Mouse (Mus musculus) liver, embryonic 14.5 days (tissue): Measurements from ENCODE around the gene Ankrd37. TPM values are rescaled to one million over a fixed set of nuclear protein-coding genes. Genes with fewer than 3 reads are reported as not detected.

Experiments used
- ATAC-seq: fragments of 200-750 bp; cut with Nextera tagmentation; 2 replicates; pipeline ENCODE4 v1.8.0; 2017; ENCODE audit warnings: moderate number of reproducible peaks, mild to moderate bottlenecking, moderate library complexity; ENCODE audit not compliant: insufficient read depth
- DNase-seq, 3 experiments: peaks; one replicate each; pipeline ENCODE4 v3.0.0-alpha.2; 2012 to 2013; ENCODE audit warnings: low read depth in 3 of 3, low spot score in 3 of 3
- H3K27ac ChIP-seq: fragments of 300-500 bp; sonication (generic); 2 replicates; pipeline ENCODE4 v1.5.1; 2014; ENCODE audit warnings: moderate library complexity, mild to moderate bottlenecking, control low read depth, inconsistent platforms
- H3K27me3 ChIP-seq: fragments of 300-500 bp; sonication (generic); 2 replicates; pipeline ENCODE4 v1.6.1; 2014; ENCODE audit warnings: mild to moderate bottlenecking, low read length, moderate library complexity; ENCODE audit not compliant: control insufficient read depth, insufficient read depth
- H3K36me3 ChIP-seq: fragments of 300-500 bp; sonication (generic); replicated peaks from 2 replicates; pipeline ENCODE4 v1.6.1; 2014; ENCODE audit warnings: low read depth; ENCODE audit not compliant: control insufficient read depth, insufficient read depth
- H3K4me1 ChIP-seq, 2 experiments: fragments of 200-500 bp in 1 of 2; fragments of 300-500 bp in 1 of 2; sonication (generic) in 1 of 2; replicated peaks; 2 replicates each; pipeline ENCODE4 v1.6.1; 2012 to 2014; ENCODE audit warnings: antibody characterized with exemption in 1 of 2, inconsistent platforms in 1 of 2, low read length in 1 of 2; ENCODE audit not compliant: control insufficient read depth in 2 of 2, insufficient read depth in 2 of 2
- H3K4me2 ChIP-seq: fragments of 300-500 bp; sonication (generic); 2 replicates; pipeline ENCODE4 v1.6.1; 2014; ENCODE audit warnings: low read depth, mild to moderate bottlenecking, control low read depth, moderate library complexity
- H3K4me3 ChIP-seq, 2 experiments: fragments of 200-500 bp in 1 of 2; fragments of 300-500 bp in 1 of 2; sonication (generic) in 1 of 2; 2 replicates each; pipeline ENCODE4 v1.5.1; 2012 to 2014; ENCODE audit warnings: low read depth in 2 of 2, low read length in 2 of 2, mild to moderate bottlenecking in 2 of 2, control low read depth in 1 of 2, inconsistent platforms in 1 of 2, moderate library complexity in 1 of 2; ENCODE audit not compliant: insufficient read depth in 1 of 2
- H3K9ac ChIP-seq: fragments of 300-500 bp; sonication (generic); replicated peaks from 2 replicates; pipeline ENCODE4 v1.6.1; 2014; ENCODE audit warnings: mild to moderate bottlenecking, control low read depth, moderate library complexity
- H3K9me3 ChIP-seq: fragments of 300-500 bp; sonication (generic); 2 replicates; pipeline ENCODE4 v1.6.1; 2016; ENCODE audit warnings: low read length, mixed read lengths; ENCODE audit not compliant: control insufficient read depth
- CTCF ChIP-seq: IDR thresholded peaks from 2 replicates; pipeline ENCODE4 v1.5.1; 2016; ENCODE audit warnings: antibody characterized with exemption, low read depth, control low read depth
- EP300 ChIP-seq: IDR thresholded peaks from 2 replicates; pipeline ENCODE4 v1.6.1; 2016; ENCODE audit warnings: antibody characterized with exemption, low read depth
- WGBS: fragments of 180-500 bp; shearing (Covaris S2); extraction: QIAGEN DNeasy Blood & Tissue Kit; methylation state at CpG from one replicate; pipeline ENCODE4 v1.1.7; 2014; ENCODE audit not compliant: insufficient replicate concordance; 5-methylcytosine and 5-hydroxymethylcytosine counted together
- polyA plus RNA-seq, 2 experiments: library from polyadenylated mRNA; depleted of rRNA in 1 of 2; stranded (reverse) in 1 of 2; unstranded in 1 of 2; fragments of >200 nt; fragmentation: Nextera tagmentation in 1 of 2; extraction: Ambion mirVana in 1 of 2; gene quantifications; 2 replicates each; pipeline versions ENCODE4 v1.2.1 to v1.2.3; 2012 to 2014

Gene Ankrd37
- polyA plus RNA-seq, 2 experiments: 2.0 to 3.1 TPM

DNA sequence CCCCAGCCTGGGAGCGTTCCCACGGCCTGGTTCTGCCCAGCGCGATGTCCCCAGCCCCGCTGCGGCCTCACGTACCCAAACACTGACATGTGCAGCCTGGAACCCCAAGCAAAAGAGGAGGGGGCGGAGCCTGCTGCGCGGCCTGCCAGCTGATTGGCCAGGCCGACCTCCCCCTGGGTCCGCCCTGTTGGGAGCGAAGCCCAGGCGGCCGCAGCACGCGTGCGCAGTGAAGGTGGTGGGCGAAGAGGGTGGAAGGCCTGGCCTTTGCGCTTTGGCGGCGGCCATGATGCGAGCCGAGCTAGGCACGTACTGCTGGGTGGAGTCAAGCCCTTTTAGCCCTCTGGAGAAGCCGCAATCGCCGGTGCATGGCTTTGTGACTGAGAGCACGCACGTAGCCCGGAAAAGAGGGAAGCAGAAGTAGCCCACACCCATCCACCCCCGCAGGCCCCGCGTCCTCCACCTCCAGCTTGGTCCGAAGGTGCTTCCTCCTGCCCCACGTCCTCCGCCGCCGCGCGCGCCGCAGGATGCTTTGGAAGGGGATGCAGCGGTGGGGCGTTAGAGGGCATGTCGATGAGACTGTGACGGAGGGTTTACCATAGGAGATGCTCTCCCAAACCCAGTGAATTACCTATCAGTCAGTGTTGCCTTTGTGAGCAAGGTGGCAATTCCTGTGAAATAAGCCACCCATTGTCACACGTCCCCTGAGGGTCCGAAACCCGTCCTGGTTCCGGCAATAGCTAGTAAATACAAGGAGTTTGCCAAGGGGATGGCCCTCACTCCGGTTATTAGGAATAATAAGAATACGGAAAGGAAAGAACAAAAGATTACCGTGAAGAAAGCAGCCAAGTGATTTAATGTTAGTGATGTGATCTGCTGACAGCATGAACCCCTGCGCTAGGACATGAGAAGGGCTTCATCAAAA, 5.5 kb downstream of the Ankrd37 start:
- WGBS: 6% methylated on average over 53 of the region's 55 CpGs
- peak; percentile 95 to 96 (median 96) for DNase-seq

DNA sequence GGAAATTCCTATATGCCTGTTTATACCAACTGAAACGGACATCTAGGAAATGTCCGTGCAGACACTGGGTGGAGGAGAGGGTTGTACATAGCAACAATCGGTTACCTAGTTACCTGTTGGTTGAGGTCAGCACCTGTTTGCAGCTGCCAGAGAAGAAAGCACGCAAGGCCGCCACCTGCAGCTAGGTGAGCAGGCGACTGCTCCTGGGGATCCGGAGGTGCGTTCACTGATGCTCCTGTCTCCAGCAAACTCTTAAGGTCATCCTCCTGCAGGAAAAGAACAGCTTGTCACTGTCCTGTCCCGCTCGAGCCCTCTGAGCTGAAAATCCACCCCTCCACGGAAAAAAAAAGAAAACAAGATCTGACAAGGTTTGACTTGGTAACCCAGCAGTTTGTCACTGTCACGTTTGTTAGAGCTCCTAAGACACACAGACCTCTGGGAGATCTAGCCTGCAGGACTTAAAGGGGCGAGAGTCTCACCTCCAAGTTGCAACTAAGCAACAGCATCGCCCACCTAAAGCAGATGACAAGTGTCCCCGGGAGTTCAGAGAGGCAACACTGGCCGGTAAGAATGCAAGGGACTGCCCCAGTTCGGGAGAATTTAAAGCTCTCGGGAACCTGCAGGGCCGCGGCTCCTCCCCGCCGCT, 6.2 kb downstream of the Ankrd37 start, which contains the start of gene Lrp2bp:
Gene Lrp2bp, plus strand, starts transcription at position 166 of the 646 bp plus-strand sequence.
- H3K27ac ChIP-seq: peak within 1 kb of the TSS; percentile 64
- H3K4me3 ChIP-seq: peak within 1 kb of the TSS; percentile 61 to 64
- peak within 1 kb of the TSS; percentile 98 for H3K4me2 ChIP-seq
- ATAC-seq (no peak), DNase-seq (no peak)
- peaks cover 8 to 10% of the 10 kb centered on the region in 2 experiments for H3K4me1 ChIP-seq
- H3K36me3 ChIP-seq: peaks cover 11% of the 10 kb centered on the region
- no peaks in the 10 kb centered on the region for H3K9me3 ChIP-seq
- 6% methylated on average over 22 of the region's 22 CpGs for WGBS
- H3K27me3 ChIP-seq: no peaks in the 10 kb centered on the region
- peak within 1 kb of the TSS; percentile 76 for H3K9ac ChIP-seq
- TF ChIP-seq CTCF (peak; percentile 27; the same call in 1 of the 2 replicates), EP300 (0 out of 2 replicates have a peak, but pooled peaks have one; percentile 9)

More for the DNA sequence above, 5.5 kb downstream of the Ankrd37 start:
- Histone ChIP-seq H3K9ac (peak overlapping the region; percentile 76), H3K27me3 (no peaks in the 10 kb centered on the region), H3K9me3 (no peaks in the 10 kb centered on the region), H3K4me2 (peak overlapping the region; percentile 98), H3K27ac (peak overlapping the region; percentile 64), H3K4me1 (peaks cover 8 to 10% of the 10 kb centered on the region in 2 experiments), H3K4me3 (peak overlapping the region; percentile 61 to 64), H3K36me3 (peaks cover 11% of the 10 kb centered on the region)
- no peak for TF ChIP-seq CTCF
- peak; percentile 25; the same call in 1 of the 2 replicates for TF ChIP-seq EP300
- peak; percentile 99 for ATAC-seq

DNA sequence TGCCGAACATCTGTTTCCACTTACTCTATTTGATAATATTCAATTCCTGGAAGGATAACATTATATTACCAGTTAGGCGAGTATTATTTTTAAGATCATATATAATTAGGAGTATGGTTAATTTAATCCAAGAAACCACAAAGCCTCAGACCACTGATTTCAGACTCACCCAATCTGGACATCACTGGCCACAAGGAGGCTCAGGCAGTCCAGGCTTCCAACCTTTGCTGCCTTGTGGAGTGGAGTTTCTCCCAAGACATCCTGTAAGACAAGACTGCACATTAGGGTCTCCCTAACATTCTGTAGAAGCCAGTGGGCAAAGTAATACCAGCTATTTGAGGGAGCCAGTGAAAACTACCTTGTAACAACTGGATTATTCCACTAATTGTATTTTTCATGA, 7.3 kb downstream of the Ankrd37 start:
- H3K27me3 ChIP-seq: no peaks in the 10 kb centered on the region

DNA sequence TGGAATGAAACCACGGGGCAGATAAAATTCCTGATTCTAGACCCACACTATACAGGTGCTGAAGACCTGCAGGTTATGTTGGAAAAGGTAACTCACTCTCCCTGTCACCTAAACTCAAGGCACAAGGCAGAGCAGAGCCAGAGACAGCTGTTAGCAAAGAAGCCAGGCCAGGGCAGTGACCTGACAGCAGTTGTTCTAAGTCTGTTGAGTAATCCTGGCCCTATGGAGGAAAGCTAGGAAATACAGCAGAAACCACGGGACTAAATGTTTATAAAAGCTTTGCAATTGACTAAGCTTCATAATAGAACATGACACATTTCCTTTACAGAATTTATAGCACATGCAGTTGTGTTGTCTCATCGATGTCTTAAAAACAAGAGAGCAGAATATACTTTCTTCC, 9.9 kb downstream of the Ankrd37 start:
- no peak overlapping the region for H3K4me2 ChIP-seq
- DNase-seq (no peak), ATAC-seq (no peak)
- no peak overlapping the region for H3K4me3 ChIP-seq
- peaks cover 18% of the 10 kb centered on the region for H3K36me3 ChIP-seq
- no peaks in the 10 kb centered on the region for H3K27me3 ChIP-seq
- H3K27ac ChIP-seq: no peak overlapping the region
- H3K9ac ChIP-seq: no peak overlapping the region
- H3K4me1 ChIP-seq: peaks cover 7 to 9% of the 10 kb centered on the region in 2 experiments
- no peak for TF ChIP-seq CTCF
- no peak for TF ChIP-seq EP300
- H3K9me3 ChIP-seq: no peaks in the 10 kb centered on the region
- WGBS: 74% methylated on average over 3 of the region's 3 CpGs

More for the DNA sequence above, 7.3 kb downstream of the Ankrd37 start:
- Histone ChIP-seq H3K36me3 (peaks cover 18% of the 10 kb centered on the region), H3K4me3 (no peak overlapping the region), H3K4me1 (peaks cover 8 to 10% of the 10 kb centered on the region in 2 experiments), H3K9ac (no peak overlapping the region), H3K4me2 (no peak overlapping the region), H3K9me3 (no peaks in the 10 kb centered on the region), H3K27ac (no peak overlapping the region)
- DNase-seq (no peak), ATAC-seq (no peak)
- no peak for TF ChIP-seq EP300
- 0 out of 2 replicates have a peak, but pooled peaks have one; percentile 8 for TF ChIP-seq CTCF
- WGBS: 62% methylated on average over 2 of the region's 2 CpGs

DNA sequence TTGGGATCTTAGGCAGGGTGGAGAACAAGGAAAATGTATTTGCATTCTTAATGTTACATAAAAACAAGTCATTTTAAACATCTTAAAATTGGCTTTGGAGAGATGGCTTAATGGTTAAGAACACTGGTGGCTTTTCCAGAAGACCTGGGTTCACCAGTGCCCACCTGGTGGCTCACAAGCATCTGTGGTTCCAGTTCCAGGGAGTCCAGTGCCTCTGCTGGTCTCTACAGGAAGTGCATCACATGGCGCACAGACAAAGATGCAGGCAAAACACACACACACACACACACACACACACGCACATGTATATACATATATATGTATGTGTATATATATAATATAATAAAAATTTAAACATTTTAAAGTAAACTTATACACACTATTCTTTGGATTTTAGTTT, 11.4 kb downstream of the Ankrd37 start:
- Histone ChIP-seq H3K36me3 (peaks cover 21% of the 10 kb centered on the region), H3K9me3 (no peaks in the 10 kb centered on the region), H3K9ac (no peak overlapping the region), H3K27ac (no peak overlapping the region), H3K4me3 (no peak overlapping the region), H3K4me2 (no peak overlapping the region), H3K4me1 (peaks cover 2% of the 10 kb centered on the region in 2 experiments), H3K27me3 (no peaks in the 10 kb centered on the region)
- ATAC-seq: no peak
- peak; percentile 62 for TF ChIP-seq CTCF
- no peak for TF ChIP-seq EP300
- no peak for DNase-seq
- WGBS: 88% methylated on average over 2 of the region's 2 CpGs
